Mouse (Mus musculus) c-Kit-negative CD71-positive TER-119-positive erythroid progenitor cells, embryonic 14.5 days (primary cell): ENCODE results near the gene Gm10681.
"Not testable (repeated sequence)": the region's sequence is repeated elsewhere in the genome, so short reads cannot be mapped to it uniquely, and the experiment has no call there.

ENCODE experiments used
- DNase-seq: peaks from one replicate; pipeline ENCODE4 v3.0.0-alpha.2; 2013; ENCODE audit warnings: low read depth, low spot score

Gene Gm10681

GRCm38 (mm10) chr3:98588707-98589106, at the start of gene Gm10681:
Gm10681 (minus strand) TSS chr3:98588807.
- no peak for DNase-seq

- no peak for DNase-seq
These were observed 46.5 kb upstream of the Gm10681 start for GRCm38 (mm10) chr3:98635145-98635544.

- no peak for DNase-seq
These were observed 41.5 kb upstream of the Gm10681 start, which contains the start of gene Hsd3b5 for GRCm38 (mm10) chr3:98630152-98630551. Hsd3b5 (minus strand) TSS chr3:98630252.

GRCm38 (mm10) chr3:98629633-98630032, 41.0 kb upstream of the Gm10681 start:
- no peak for DNase-seq

- DNase-seq = not testable (repeated sequence)
These were observed 28.2 kb upstream of the Gm10681 start for GRCm38 (mm10) chr3:98616786-98617185.

- not testable (repeated sequence) for DNase-seq
These were observed 27.6 kb upstream of the Gm10681 start for GRCm38 (mm10) chr3:98616244-98616643.

- DNase-seq = not testable (repeated sequence)
These were observed 25.9 kb upstream of the Gm10681 start for GRCm38 (mm10) chr3:98614406-98614927.

- DNase-seq = no peak
These were observed 25.4 kb upstream of the Gm10681 start for GRCm38 (mm10) chr3:98613963-98614362.

GRCm38 (mm10) chr3:98613540-98613939, 24.9 kb upstream of the Gm10681 start:
- not testable (repeated sequence) for DNase-seq

GRCm38 (mm10) chr3:98587721-98588120, 886 bp downstream of the Gm10681 start:
- no peak for DNase-seq

GRCm38 (mm10) chr3:98582622-98583021, 6.0 kb downstream of the Gm10681 start:
- DNase-seq = not testable (repeated sequence)

GRCm38 (mm10) chr3:98582202-98582601, 6.4 kb downstream of the Gm10681 start:
- DNase-seq = not testable (repeated sequence)

- not testable (repeated sequence) for DNase-seq
These were observed 7.6 kb downstream of the Gm10681 start for GRCm38 (mm10) chr3:98581024-98581423.

GRCm38 (mm10) chr3:98567717-98568116, 20.9 kb downstream of the Gm10681 start:
- DNase-seq = not testable (repeated sequence)

GRCm38 (mm10) chr3:98564894-98565293, 23.7 kb downstream of the Gm10681 start:
- DNase-seq = not testable (repeated sequence)

GRCm38 (mm10) chr3:98563831-98564230, 24.8 kb downstream of the Gm10681 start:
- not testable (repeated sequence) for DNase-seq

GRCm38 (mm10) chr3:98560711-98561110, 27.9 kb downstream of the Gm10681 start:
- DNase-seq = not testable (repeated sequence)

GRCm38 (mm10) chr3:98550832-98551231, 37.8 kb downstream of the Gm10681 start:
- DNase-seq = not testable (repeated sequence)

GRCm38 (mm10) chr3:98550215-98550614, 38.4 kb downstream of the Gm10681 start:
- not testable (repeated sequence) for DNase-seq

- not testable (repeated sequence) for DNase-seq
These were observed 40.1 kb downstream of the Gm10681 start for GRCm38 (mm10) chr3:98548495-98548894.

GRCm38 (mm10) chr3:98547641-98548040, 41.0 kb downstream of the Gm10681 start:
- not testable (repeated sequence) for DNase-seq

GRCm38 (mm10) chr3:98524978-98525377, 63.6 kb downstream of the Gm10681 start:
- DNase-seq = not testable (repeated sequence)

GRCm38 (mm10) chr3:98524552-98524951, 64.1 kb downstream of the Gm10681 start:
- DNase-seq = not testable (repeated sequence)

GRCm38 (mm10) chr3:98522779-98523178, 65.8 kb downstream of the Gm10681 start:
- not testable (repeated sequence) for DNase-seq
